Mouse (Mus musculus) liver, adult 2 months (tissue): ENCODE data around the gene Tesk2.

Experiments used
- CTCF ChIP-seq: fragments of 200-500 bp; IDR thresholded peaks from 2 replicates; pipeline ENCODE4 v1.5.1; 2011; ENCODE audit warnings: low read depth, low read length, control low read depth
- POLR2A ChIP-seq: fragments of 200-500 bp; IDR thresholded peaks from 2 replicates; pipeline ENCODE4 v1.6.1; 2011; ENCODE audit warnings: low read length, control low read depth; ENCODE audit not compliant: insufficient read depth; ENCODE audit errors: extremely low read depth

- TF ChIP-seq POLR2A (no peak), CTCF (no peak)
Measured at GRCm38 (mm10) chr4:116792453-116792852, 71.7 kb downstream of the Tesk2 start.
